In genomic region chr3:89759786-89760185, GRCm38 (mm10) we compare ENCODE assay signal across 15 mouse cellular contexts. TPM values are rescaled to one million over a fixed set of nuclear protein-coding genes. Genes with fewer than 3 reads are reported as not detected.
A peak's percentile ranks its signal among the peaks of the same experiment; 100 is the strongest.
DNase-seq lines count a peak whose midpoint lies in the region; ATAC-seq and TF ChIP-seq lines count a peak whose summit lies in the region.
"Had no signal": no experiment of that assay in that cellular context is flagged by ENCODE, and none has a peak within 500 bp of the region (broad histone marks: within the 10 kb centered on the region; RNA-seq: fewer than 3 reads in every experiment).

No protein-coding gene starts in this region.

- H3K27ac ChIP-seq in cerebellum, adult 2 months (ENCODE audit: insufficient read depth, low read length), result peak overlapping the region; percentile 89
- H3K27ac ChIP-seq in forebrain, postnatal 0 days (ENCODE audit: low read depth, low read length), result no peak overlapping the region
- peak overlapping the region; percentile 73 for H3K27ac ChIP-seq in midbrain, embryonic 12.5 days (replicated peaks)
- no peak overlapping the region for H3K27ac ChIP-seq in intestine, embryonic 16.5 days (ENCODE audit: low read length)
- H3K27ac ChIP-seq in thymus, adult 2 months (ENCODE audit: control insufficient read depth, insufficient read depth, low read length), result no peak overlapping the region
- H3K27ac ChIP-seq: heart, embryonic 10.5 days; liver, embryonic 12.5 days; stomach, postnatal 0 days had no signal

- H3K36me3 ChIP-seq in forebrain, postnatal 0 days (ENCODE audit: insufficient read depth), result peaks cover 63% of the 10 kb centered on the region
- H3K36me3 ChIP-seq in midbrain, embryonic 12.5 days, result peaks cover 35% of the 10 kb centered on the region
- no peaks in the 10 kb centered on the region for H3K36me3 ChIP-seq in intestine, embryonic 16.5 days (ENCODE audit: control insufficient read depth, insufficient read depth, low read length)
- H3K36me3 ChIP-seq in thymus, adult 2 months (ENCODE audit: control insufficient read depth, insufficient read depth, low read length), result no peaks in the 10 kb centered on the region
- H3K36me3 ChIP-seq: heart, embryonic 10.5 days; liver, embryonic 12.5 days had no signal

- H3K4me3 ChIP-seq in cerebellum, adult 2 months (replicated peaks; ENCODE audit: insufficient read depth, low read depth, low read length), result peak overlapping the region; percentile 47
- H3K4me3 ChIP-seq in forebrain, postnatal 0 days (ENCODE audit: low read depth, low read length), result no peak overlapping the region
- H3K4me3 ChIP-seq in midbrain, embryonic 12.5 days, result peak overlapping the region; percentile 26
- H3K4me3 ChIP-seq in intestine, embryonic 16.5 days (ENCODE audit: low read length), result no peak overlapping the region
- no peak overlapping the region for H3K4me3 ChIP-seq in thymus, adult 2 months (ENCODE audit: control insufficient read depth, insufficient read depth, low read length)
- H3K4me3 ChIP-seq: heart, embryonic 10.5 days; liver, embryonic 12.5 days had no signal

- peaks cover 58% of the 10 kb centered on the region for H3K4me1 ChIP-seq in cerebellum, adult 2 months (ENCODE audit: control insufficient read depth, insufficient read depth, low read length)
- peaks cover 22% of the 10 kb centered on the region; the same call in 1 of the 2 replicates for H3K4me1 ChIP-seq in forebrain, postnatal 0 days (ENCODE audit: insufficient read depth)
- peaks cover 47% of the 10 kb centered on the region for H3K4me1 ChIP-seq in midbrain, embryonic 12.5 days
- H3K4me1 ChIP-seq in intestine, embryonic 16.5 days (ENCODE audit: control insufficient read depth, insufficient read depth, low read length), result peaks cover 8% of the 10 kb centered on the region
- no peaks in the 10 kb centered on the region; the same call in 1 of the 2 replicates for H3K4me1 ChIP-seq in thymus, adult 2 months (replicated peaks; ENCODE audit: control insufficient read depth, insufficient read depth, low read length)

- no peaks in the 10 kb centered on the region for H3K9me3 ChIP-seq in forebrain, postnatal 0 days (ENCODE audit: low read length)
- no peaks in the 10 kb centered on the region for H3K9me3 ChIP-seq in midbrain, embryonic 12.5 days
- no peaks in the 10 kb centered on the region for H3K9me3 ChIP-seq in intestine, embryonic 16.5 days (ENCODE audit: control insufficient read depth, low read length)
- H3K9me3 ChIP-seq: heart, embryonic 10.5 days; liver, embryonic 12.5 days had no signal

- TF ChIP-seq POLR2A in cerebellum, adult 2 months (IDR thresholded peaks at IDR 0.05; ENCODE audit: borderline replicate concordance, insufficient read depth, low read length), result no peak
- no peak for TF ChIP-seq POLR2A in thymus, adult 2 months (IDR thresholded peaks at IDR 0.05; ENCODE audit: control insufficient read depth, extremely low read depth, insufficient read depth, low read length, poor library complexity)

- H3K27me3 ChIP-seq in cerebellum, adult 2 months (ENCODE audit: control insufficient read depth, insufficient read depth, low read length), result no peaks in the 10 kb centered on the region
- no peaks in the 10 kb centered on the region for H3K27me3 ChIP-seq in forebrain, postnatal 0 days (ENCODE audit: insufficient read depth, low read length)
- H3K27me3 ChIP-seq in midbrain, embryonic 12.5 days, result 0 out of 2 replicates have a peak, but pooled peaks cover 11% of the 10 kb centered on the region
- peaks cover 5% of the 10 kb centered on the region; the same call in 1 of the 2 replicates for H3K27me3 ChIP-seq in intestine, embryonic 16.5 days (replicated peaks; ENCODE audit: control insufficient read depth, insufficient read depth, low read length)
- H3K27me3 ChIP-seq in thymus, adult 2 months (ENCODE audit: control insufficient read depth, insufficient read depth, low read length), result no peaks in the 10 kb centered on the region

- peak overlapping the region; percentile 37; the same call in 1 of the 2 replicates for H3K9ac ChIP-seq in forebrain, postnatal 0 days
- peak overlapping the region; percentile 37 for H3K9ac ChIP-seq in midbrain, embryonic 12.5 days (replicated peaks)
- no peak overlapping the region for H3K9ac ChIP-seq in intestine, embryonic 16.5 days (ENCODE audit: low read depth, low read length)
- H3K9ac ChIP-seq: liver, embryonic 12.5 days had no signal

- ATAC-seq in forebrain, postnatal 0 days, result no peak
- ATAC-seq in midbrain, embryonic 12.5 days (ENCODE audit: low FRiP score, low read depth), result peak; percentile 42; the same call in 1 of the 2 replicates
- ATAC-seq in intestine, embryonic 16.5 days, result no peak
- ATAC-seq: activated CD4-positive, CD25-positive, alpha-beta regulatory T cell, adult 4 months; liver, embryonic 12.5 days had no signal

- peak; percentile 97 for DNase-seq in brain, adult 2 months (ENCODE audit: low read depth, low spot score)
- DNase-seq in cerebellum, adult 2 months, result peak; percentile 91 to 95
- DNase-seq in forebrain, postnatal 0 days, result no peak
- no peak for DNase-seq in layer of hippocampus, adult 18-20 months (ENCODE audit: low spot score in 2 of 2)
- no peak for DNase-seq in right cerebral cortex, adult 2 months (ENCODE audit: low spot score in 2 of 2)
- DNase-seq in thymus, adult 2 months, result no peak
- DNase-seq: kidney, postnatal 25 days; lung, postnatal 10 days; spleen, adult 18-20 months had no signal

- H3K4me2 ChIP-seq in forebrain, postnatal 0 days (ENCODE audit: low read depth), result 0 out of 2 replicates have a peak overlapping the region, but pooled peaks have one; percentile 8
- peak overlapping the region; percentile 45 for H3K4me2 ChIP-seq in midbrain, embryonic 12.5 days (replicated peaks)
- no peak overlapping the region for H3K4me2 ChIP-seq in intestine, embryonic 16.5 days (ENCODE audit: low read depth, low read length)
- H3K4me2 ChIP-seq: liver, embryonic 12.5 days had no signal

- 9% methylated on average over 3 of the region's 3 CpGs for WGBS in cerebellum, adult 2 months
- 44% methylated on average over 2 of the region's 3 CpGs for WGBS in forebrain, postnatal 0 days
- WGBS in midbrain, embryonic 12.5 days, result 33% methylated on average over 3 of the region's 3 CpGs
- 67% methylated on average over 2 of the region's 3 CpGs for WGBS in intestine, embryonic 16.5 days
- 73% methylated on average over 3 of the region's 3 CpGs for WGBS in thymus, adult 2 months

- TF ChIP-seq CTCF in cerebellum, adult 2 months (IDR thresholded peaks at IDR 0.05; ENCODE audit: borderline replicate concordance, insufficient read depth, low read depth, low read length), result no peak
- no peak for TF ChIP-seq CTCF in forebrain, postnatal 0 days (IDR thresholded peaks at IDR 0.05; ENCODE audit: low read depth)
- TF ChIP-seq CTCF in thymus, adult 2 months (IDR thresholded peaks at IDR 0.05; ENCODE audit: borderline replicate concordance, control insufficient read depth, extremely low read depth, insufficient read depth, low read length, poor library complexity), result no peak

RNA-seq across cellular contexts. Expression of gene Chrnb2, which starts 4.6 kb away (rescaled TPM):
- polyA plus RNA-seq in cerebellum, adult 2 months (2012; rRNA removed), result 46.2 and 51.4 TPM in 2 replicates
- total RNA-seq in forebrain, postnatal 0 days (2014; rRNA removed), result 32.8 and 41.9 TPM in 2 replicates
- 14.5 and 17.3 TPM in 2 replicates for polyA plus RNA-seq in forebrain, postnatal 0 days (2015; fragmentation: Nextera tagmentation; extraction: Ambion mirVana)
- polyA plus RNA-seq in midbrain, embryonic 12.5 days (2016; fragmentation: Nextera tagmentation; extraction: Ambion mirVana), result 24.7 and 26.2 TPM in 2 replicates
- 10 to 100 TPM; 31.3 to 31.5 TPM for total RNA-seq in layer of hippocampus, adult 18-20 months (2021)
- 1.5 and 1.7 TPM in 2 replicates for polyA plus RNA-seq in intestine, embryonic 16.5 days (2015; fragmentation: Nextera tagmentation; extraction: Ambion mirVana)
- polyA plus RNA-seq in thymus, adult 2 months (2012; rRNA removed), result 2.8 and 2.9 TPM in 2 replicates

RNA-seq across cellular contexts. Expression of gene Ube2q1, which starts 13.6 kb away (rescaled TPM):
- polyA plus RNA-seq in cerebellum, adult 2 months (2012; rRNA removed), result 52.7 and 55.7 TPM in 2 replicates
- 68.9 and 71.9 TPM in 2 replicates for total RNA-seq in forebrain, postnatal 0 days (2014; rRNA removed)
- polyA plus RNA-seq in forebrain, postnatal 0 days (2015; fragmentation: Nextera tagmentation; extraction: Ambion mirVana), result 9.5 and 9.9 TPM in 2 replicates
- polyA plus RNA-seq in midbrain, embryonic 12.5 days (2016; fragmentation: Nextera tagmentation; extraction: Ambion mirVana), result 18.5 and 21.6 TPM in 2 replicates
- total RNA-seq in layer of hippocampus, adult 18-20 months (2021), result 10 to 100 TPM; 94.7 to 96.2 TPM
- 8.2 and 11.5 TPM in 2 replicates for polyA plus RNA-seq in intestine, embryonic 16.5 days (2015; fragmentation: Nextera tagmentation; extraction: Ambion mirVana)
- polyA plus RNA-seq in thymus, adult 2 months (2012; rRNA removed), result 47.8 and 49.1 TPM in 2 replicates

RNA-seq across cellular contexts. Expression of gene Adar, which starts 45.0 kb away (rescaled TPM):
- polyA plus RNA-seq in cerebellum, adult 2 months (2012; rRNA removed), result 108 and 112 TPM in 2 replicates
- total RNA-seq in forebrain, postnatal 0 days (2014; rRNA removed), result 62.4 and 78.2 TPM in 2 replicates
- polyA plus RNA-seq in forebrain, postnatal 0 days (2015; fragmentation: Nextera tagmentation; extraction: Ambion mirVana), result 14.0 and 18.5 TPM in 2 replicates
- polyA plus RNA-seq in midbrain, embryonic 12.5 days (2016; fragmentation: Nextera tagmentation; extraction: Ambion mirVana), result 23.0 and 24.0 TPM in 2 replicates
- 100 to 1,000 TPM; 117 to 124 TPM for total RNA-seq in layer of hippocampus, adult 18-20 months (2021)
- polyA plus RNA-seq in intestine, embryonic 16.5 days (2015; fragmentation: Nextera tagmentation; extraction: Ambion mirVana), result 8.6 and 10.2 TPM in 2 replicates
- polyA plus RNA-seq in thymus, adult 2 months (2012; rRNA removed), result 70.8 and 71.1 TPM in 2 replicates

Comparison
In these comparisons a context has a peak if more than half of its experiments do, and no peak if none do; other contexts are left out.
1. DNase-seq: peak in brain, adult 2 months (single experiment) and cerebellum, adult 2 months (2 of 2); none in forebrain, postnatal 0 days (single experiment), layer of hippocampus, adult 18-20 months (0 of 2), right cerebral cortex, adult 2 months (0 of 2) and thymus, adult 2 months (single experiment).
2. H3K27ac ChIP-seq: peak in cerebellum, adult 2 months (single experiment) and midbrain, embryonic 12.5 days (single experiment); none in forebrain, postnatal 0 days (single experiment), intestine, embryonic 16.5 days (single experiment) and thymus, adult 2 months (single experiment).
3. H3K4me3 ChIP-seq: peak in cerebellum, adult 2 months (single experiment) and midbrain, embryonic 12.5 days (single experiment); none in forebrain, postnatal 0 days (single experiment), intestine, embryonic 16.5 days (single experiment) and thymus, adult 2 months (single experiment).